Mouse (Mus musculus): ENCODE measurements around the gene Rnf121.
A peak's percentile ranks its signal among the peaks of the same experiment; 100 is the strongest.

Rnf121 gene

GRCm38 (mm10) chr7:101998194-101998927 lies 66.9 kb downstream of the Rnf121 start:
- DNase-seq: peak; percentile 80

- no peak for DNase-seq
These were observed 71.0 kb downstream of the Rnf121 start for GRCm38 (mm10) chr7:101994241-101994640.

DNA sequence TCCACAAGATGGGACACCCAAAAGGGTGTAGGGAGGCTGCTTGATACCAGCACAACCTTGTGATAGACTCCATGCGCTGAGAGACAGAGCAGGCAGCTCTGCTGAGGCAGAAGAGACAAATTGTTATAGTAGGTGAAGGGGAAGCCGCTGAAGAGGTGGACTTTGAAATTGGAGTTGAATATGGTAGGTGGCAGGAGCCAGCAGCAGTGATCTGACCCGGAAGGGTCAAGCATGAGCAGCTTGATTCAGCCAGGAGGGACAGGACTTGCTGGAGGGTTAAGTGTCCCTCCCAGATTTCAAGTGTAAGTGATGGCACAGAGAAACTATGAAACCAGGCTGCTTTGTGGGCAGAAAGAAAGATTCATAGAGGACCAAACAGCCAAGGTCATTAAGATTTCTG lies 80.2 kb downstream of the Rnf121 start:
- no peak for DNase-seq

DNA sequence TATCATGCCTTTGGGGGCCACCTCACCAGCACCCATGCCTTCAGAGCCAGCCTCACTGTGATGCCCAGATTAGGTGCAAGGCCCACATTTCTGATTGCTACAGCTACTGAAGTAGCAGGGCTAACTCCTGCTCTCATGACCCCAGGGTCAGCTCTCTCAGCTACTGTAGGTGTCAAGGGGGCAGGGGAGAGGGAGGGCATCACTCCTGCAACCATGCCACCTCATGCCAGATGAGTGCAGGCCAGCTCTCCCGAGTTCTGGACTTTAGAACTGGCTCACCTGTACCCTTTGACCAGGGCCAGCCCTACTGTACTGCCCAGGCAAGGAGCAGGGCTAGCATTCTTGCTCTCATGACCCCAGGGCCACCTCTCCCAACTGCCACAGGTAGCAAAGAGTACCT lies 82.5 kb downstream of the Rnf121 start:
- no peak for DNase-seq

DNA sequence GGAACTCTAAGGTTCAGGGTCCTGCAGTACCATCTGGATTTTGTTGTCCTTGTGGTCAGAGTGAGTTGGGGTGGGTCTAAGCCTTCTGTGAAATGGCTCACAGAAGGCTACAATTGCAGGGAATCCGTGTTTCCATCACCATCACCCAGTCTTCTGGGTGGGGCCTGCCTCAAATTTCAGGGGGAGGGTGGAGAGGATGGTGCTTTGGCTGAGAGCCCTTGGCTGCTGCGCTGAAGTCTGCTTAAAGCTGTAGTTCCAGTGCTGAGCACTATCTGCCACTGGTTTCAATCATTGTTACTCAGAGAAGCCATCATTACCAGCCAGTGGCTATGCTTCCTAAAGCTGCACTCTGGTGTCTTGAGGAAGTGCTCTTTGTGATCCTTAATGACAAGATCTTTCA lies 90.8 kb downstream of the Rnf121 start:
- no peak for DNase-seq

DNA sequence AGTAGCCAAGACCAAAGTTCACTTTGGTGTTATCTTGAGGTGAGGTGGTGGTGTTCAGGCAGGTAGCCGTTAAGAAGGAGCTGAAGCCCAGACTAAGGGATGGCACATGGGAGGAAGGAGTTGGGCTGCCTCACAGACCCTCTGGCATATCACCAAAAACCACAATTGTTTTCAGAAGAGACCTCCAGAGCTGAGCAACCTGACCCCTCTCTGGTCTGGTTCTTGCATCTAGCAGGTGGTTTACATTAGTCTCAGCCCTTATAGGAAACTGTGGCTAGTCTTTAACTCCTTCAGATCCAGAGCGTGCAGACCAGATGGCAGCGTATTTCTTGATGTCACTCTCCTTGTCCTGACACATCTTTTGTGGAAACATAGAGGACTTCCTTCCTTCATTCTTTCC lies 91.5 kb downstream of the Rnf121 start:
- DNase-seq: no peak

DNA sequence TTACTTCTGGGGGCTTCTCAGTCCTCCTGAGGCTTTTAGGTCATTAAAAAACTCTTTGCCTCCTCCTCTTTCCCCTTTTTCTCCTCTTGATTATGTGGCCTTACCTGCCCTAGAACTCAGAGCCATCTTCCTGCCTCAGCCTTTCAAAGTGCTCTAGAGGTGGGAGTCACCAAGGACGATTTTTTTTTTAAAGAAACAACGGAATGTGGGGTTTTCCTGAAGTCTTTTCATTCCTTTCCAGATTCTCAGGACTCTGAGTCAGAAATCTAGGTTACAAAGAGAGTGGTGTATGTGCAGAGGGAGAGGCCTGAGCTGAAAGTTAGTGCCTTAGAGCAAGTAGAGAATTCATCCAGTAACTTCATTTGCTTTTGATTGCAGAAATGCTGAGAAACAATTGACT lies 93.5 kb downstream of the Rnf121 start:
- DNase-seq: no peak

DNA sequence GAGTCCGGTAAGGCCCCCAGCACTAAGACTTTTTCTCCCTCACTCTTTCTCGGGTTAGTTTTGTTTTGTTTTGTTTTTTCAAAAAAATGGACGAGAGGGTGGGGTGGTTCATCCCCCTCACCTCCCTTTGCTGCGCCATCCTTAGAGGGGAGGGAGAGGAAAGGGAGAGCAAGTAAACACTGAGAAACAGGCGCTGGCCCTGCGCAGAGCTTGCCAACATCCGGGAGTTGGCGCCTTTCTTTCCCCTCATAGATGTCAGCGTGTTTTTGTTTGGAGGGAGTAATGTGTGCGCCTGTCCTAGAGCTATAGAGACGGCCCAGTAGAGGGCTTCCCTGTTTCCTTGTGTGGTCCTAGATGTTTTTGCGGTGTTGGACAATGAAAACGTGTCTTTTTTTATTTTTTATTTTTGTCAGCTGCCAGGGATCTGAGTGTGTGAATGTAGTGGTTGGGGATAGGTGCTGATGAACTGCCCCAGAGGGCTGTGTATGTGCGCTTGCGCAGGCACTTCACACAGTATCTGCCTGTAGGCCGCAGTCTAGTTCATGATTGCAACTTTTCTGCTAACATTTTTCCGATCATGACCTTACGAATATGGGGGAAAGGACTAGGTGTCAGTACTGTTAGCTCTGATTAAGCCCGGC lies 94.3 kb downstream of the Rnf121 start:
- peak; percentile 46 for DNase-seq

DNA sequence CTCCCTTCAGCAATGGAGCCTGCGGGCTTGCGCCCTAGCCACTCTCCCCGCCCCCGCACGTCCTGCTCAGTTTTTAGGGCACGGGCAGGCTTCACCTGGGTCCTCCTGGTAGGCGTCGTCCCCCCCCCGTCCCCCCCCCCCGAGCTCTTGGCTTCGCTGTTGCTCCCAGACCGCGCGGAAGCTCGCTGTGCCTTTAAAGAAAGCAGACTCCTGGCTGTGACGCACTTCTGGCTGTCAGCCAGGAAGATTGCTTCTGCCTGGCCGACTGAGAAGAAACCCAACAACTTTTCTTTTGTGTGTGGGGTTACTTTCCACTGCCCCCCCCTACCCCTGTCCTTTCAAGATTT lies 94.9 kb downstream of the Rnf121 start:
- DNase-seq: peak; percentile 80

GRCm38 (mm10) chr7:101969694-101970428 lies 95.4 kb downstream of the Rnf121 start:
- peak; percentile 83 for DNase-seq

All from liver (tissue).